Mouse (Mus musculus) hindbrain, embryonic 16.5 days (tissue): ENCODE data around the gene Ripor3. TPM values are rescaled to one million over a fixed set of nuclear protein-coding genes. Genes with fewer than 3 reads are reported as not detected.

Experiments used
- ATAC-seq: fragments of 200-750 bp; cut with Nextera tagmentation; 2 replicates; pipeline ENCODE4 v1.8.0; 2017; ENCODE audit warnings: moderate TSS enrichment, moderate library complexity
- H3K27ac ChIP-seq: fragments of 300-500 bp; sonication (generic); 2 replicates; pipeline ENCODE4 v1.5.1; 2014; ENCODE audit warnings: low read depth, mild to moderate bottlenecking, control low read depth, low read length, moderate library complexity
- H3K27me3 ChIP-seq: fragments of 300-500 bp; sonication (generic); replicated peaks from 2 replicates; pipeline ENCODE4 v1.6.1; 2014; ENCODE audit warnings: low read length; ENCODE audit not compliant: control insufficient read depth, insufficient read depth
- H3K36me3 ChIP-seq: fragments of 300-500 bp; sonication (generic); 2 replicates; pipeline ENCODE4 v1.6.1; 2014; ENCODE audit warnings: mild to moderate bottlenecking, low read length, moderate library complexity, mixed read lengths; ENCODE audit not compliant: control insufficient read depth, insufficient read depth
- H3K4me1 ChIP-seq: fragments of 300-500 bp; sonication (generic); 2 replicates; pipeline ENCODE4 v1.6.1; 2014; ENCODE audit warnings: low read depth, low read length; ENCODE audit not compliant: control insufficient read depth, insufficient read depth
- H3K4me2 ChIP-seq: fragments of 300-500 bp; sonication (generic); 2 replicates; pipeline ENCODE4 v1.6.1; 2014; ENCODE audit warnings: mild to moderate bottlenecking, low read length, control low read depth, moderate library complexity
- H3K4me3 ChIP-seq: fragments of 300-500 bp; sonication (generic); 2 replicates; pipeline ENCODE4 v1.5.1; 2014; ENCODE audit warnings: mild to moderate bottlenecking, low read length, control low read depth, moderate library complexity
- H3K9ac ChIP-seq: fragments of 300-500 bp; sonication (generic); 2 replicates; pipeline ENCODE4 v1.6.1; 2014; ENCODE audit warnings: low read depth, mild to moderate bottlenecking, control low read depth, low read length, moderate library complexity
- H3K9me3 ChIP-seq: fragments of 300-500 bp; sonication (generic); 2 replicates; pipeline ENCODE4 v1.6.1; 2014; ENCODE audit warnings: mild to moderate bottlenecking, low read length, moderate library complexity; ENCODE audit not compliant: control insufficient read depth
- WGBS: fragments of 180-500 bp; shearing (Covaris S2); extraction: QIAGEN DNeasy Blood & Tissue Kit; methylation state at CpG from one replicate; pipeline ENCODE4 v1.1.7; 2014; 5-methylcytosine and 5-hydroxymethylcytosine counted together
- polyA plus RNA-seq: library from polyadenylated mRNA; unstranded; fragments of >200 nt; fragmentation: Nextera tagmentation; extraction: Ambion mirVana; gene quantifications from 2 replicates; pipeline ENCODE4 v1.2.1, GENCODE M21; 2015

Gene Ripor3
- polyA plus RNA-seq, 1 experiment from 2014 or later, result 0.19 TPM

GRCm38 (mm10) chr2:168016951-168017391 is 6.6 kb upstream of the Ripor3 start:
- WGBS, result 8% methylated on average over 5 of the region's 5 CpGs
- no peak overlapping the region for H3K27ac ChIP-seq
- peak; percentile 29 for ATAC-seq
- no peaks in the 10 kb centered on the region for H3K36me3 ChIP-seq
- H3K27me3 ChIP-seq, result no peaks in the 10 kb centered on the region
- no peak overlapping the region for H3K4me2 ChIP-seq
- H3K4me3 ChIP-seq, result no peak overlapping the region
- no peak overlapping the region for H3K9ac ChIP-seq
- no peaks in the 10 kb centered on the region; the same call in none of the 2 replicates for H3K4me1 ChIP-seq
- H3K9me3 ChIP-seq, result no peaks in the 10 kb centered on the region

GRCm38 (mm10) chr2:168010893-168011292 is 475 bp upstream of the Ripor3 start:
- no peaks in the 10 kb centered on the region for H3K36me3 ChIP-seq
- WGBS, result 39% methylated on average over 11 of the region's 11 CpGs
- no peaks in the 10 kb centered on the region for H3K9me3 ChIP-seq
- peaks cover 4% of the 10 kb centered on the region; the same call in 1 of the 2 replicates for H3K4me1 ChIP-seq
- no peak overlapping the region for H3K4me2 ChIP-seq
- H3K27me3 ChIP-seq, result no peaks in the 10 kb centered on the region
- no peak overlapping the region for H3K27ac ChIP-seq
- no peak overlapping the region for H3K4me3 ChIP-seq
- H3K9ac ChIP-seq, result no peak overlapping the region
- ATAC-seq, result no peak

- peaks cover 4% of the 10 kb centered on the region; the same call in 1 of the 2 replicates for H3K4me1 ChIP-seq
- no peaks in the 10 kb centered on the region for H3K27me3 ChIP-seq
- no peaks in the 10 kb centered on the region for H3K36me3 ChIP-seq
- 50% methylated on average over 3 of the region's 3 CpGs for WGBS
- H3K9me3 ChIP-seq, result no peaks in the 10 kb centered on the region
- H3K4me2 ChIP-seq, result no peak overlapping the region
- H3K4me3 ChIP-seq, result no peak overlapping the region
- no peak overlapping the region for H3K27ac ChIP-seq
- no peak for ATAC-seq
- H3K9ac ChIP-seq, result no peak overlapping the region
Observed at GRCm38 (mm10) chr2:168008132-168008531, 2.3 kb downstream of the Ripor3 start.

GRCm38 (mm10) chr2:168006489-168006888 is 3.9 kb downstream of the Ripor3 start:
- H3K9me3 ChIP-seq, result no peaks in the 10 kb centered on the region
- no peak for ATAC-seq
- no peaks in the 10 kb centered on the region for H3K36me3 ChIP-seq
- 91% methylated on average over 6 of the region's 6 CpGs for WGBS
- H3K9ac ChIP-seq, result no peak overlapping the region
- peaks cover 4% of the 10 kb centered on the region; the same call in 1 of the 2 replicates for H3K4me1 ChIP-seq
- H3K4me2 ChIP-seq, result no peak overlapping the region
- H3K27ac ChIP-seq, result no peak overlapping the region
- H3K4me3 ChIP-seq, result no peak overlapping the region
- no peaks in the 10 kb centered on the region for H3K27me3 ChIP-seq

GRCm38 (mm10) chr2:168005616-168006015 is 4.8 kb downstream of the Ripor3 start:
- peaks cover 1% of the 10 kb centered on the region for H3K9me3 ChIP-seq
- H3K4me3 ChIP-seq, result no peak overlapping the region
- no peak overlapping the region for H3K27ac ChIP-seq
- no peak overlapping the region for H3K9ac ChIP-seq
- no peak overlapping the region for H3K4me2 ChIP-seq
- H3K36me3 ChIP-seq, result no peaks in the 10 kb centered on the region
- 69% methylated on average over 3 of the region's 3 CpGs for WGBS
- no peaks in the 10 kb centered on the region for H3K27me3 ChIP-seq
- no peak for ATAC-seq
- H3K4me1 ChIP-seq, result peaks cover 4% of the 10 kb centered on the region; the same call in 1 of the 2 replicates

GRCm38 (mm10) chr2:168005005-168005404 is 5.4 kb downstream of the Ripor3 start:
- no peak overlapping the region for H3K4me2 ChIP-seq
- H3K27ac ChIP-seq, result no peak overlapping the region
- no peak overlapping the region for H3K4me3 ChIP-seq
- H3K27me3 ChIP-seq, result no peaks in the 10 kb centered on the region
- H3K9ac ChIP-seq, result no peak overlapping the region
- no peaks in the 10 kb centered on the region for H3K4me1 ChIP-seq
- WGBS, result 89% methylated on average over 3 of the region's 3 CpGs
- H3K9me3 ChIP-seq, result peaks cover 6% of the 10 kb centered on the region
- H3K36me3 ChIP-seq, result no peaks in the 10 kb centered on the region
- no peak for ATAC-seq

GRCm38 (mm10) chr2:168004369-168004768 is 6.0 kb downstream of the Ripor3 start:
- WGBS, result 53% methylated on average over 2 of the region's 2 CpGs
- Histone ChIP-seq H3K9me3 (peaks cover 6% of the 10 kb centered on the region), H3K27me3 (no peaks in the 10 kb centered on the region), H3K27ac (no peak overlapping the region), H3K9ac (no peak overlapping the region), H3K4me1 (no peaks in the 10 kb centered on the region), H3K4me2 (no peak overlapping the region), H3K4me3 (no peak overlapping the region), H3K36me3 (no peaks in the 10 kb centered on the region)
- no peak for ATAC-seq

- no peak for ATAC-seq
Observed at GRCm38 (mm10) chr2:168003431-168003830, 7.0 kb downstream of the Ripor3 start.

GRCm38 (mm10) chr2:168002884-168003283 is 7.5 kb downstream of the Ripor3 start:
- WGBS, result 50% methylated on average over 2 of the region's 2 CpGs

More at GRCm38 (mm10) chr2:168003431-168003830, 7.0 kb downstream of the Ripor3 start:
- no peak overlapping the region for H3K4me2 ChIP-seq
- no peak overlapping the region for H3K9ac ChIP-seq
- peaks cover 6% of the 10 kb centered on the region for H3K9me3 ChIP-seq
- no peak overlapping the region for H3K27ac ChIP-seq
- H3K27me3 ChIP-seq, result no peaks in the 10 kb centered on the region
- H3K4me1 ChIP-seq, result no peaks in the 10 kb centered on the region
- 50% methylated on average over 11 of the region's 12 CpGs for WGBS
- no peaks in the 10 kb centered on the region for H3K36me3 ChIP-seq
- H3K4me3 ChIP-seq, result no peak overlapping the region

GRCm38 (mm10) chr2:168002188-168002587 is 8.2 kb downstream of the Ripor3 start:
- H3K9ac ChIP-seq, result no peak overlapping the region
- H3K9me3 ChIP-seq, result peaks cover 6% of the 10 kb centered on the region
- H3K4me1 ChIP-seq, result no peaks in the 10 kb centered on the region
- H3K27ac ChIP-seq, result no peak overlapping the region
- H3K36me3 ChIP-seq, result no peaks in the 10 kb centered on the region
- WGBS, result 55% methylated on average over 4 of the region's 4 CpGs
- no peak overlapping the region for H3K4me2 ChIP-seq
- no peaks in the 10 kb centered on the region for H3K27me3 ChIP-seq
- ATAC-seq, result no peak
- no peak overlapping the region for H3K4me3 ChIP-seq

More at GRCm38 (mm10) chr2:168002884-168003283, 7.5 kb downstream of the Ripor3 start:
- Histone ChIP-seq H3K4me1 (no peaks in the 10 kb centered on the region), H3K9me3 (peaks cover 6% of the 10 kb centered on the region), H3K4me3 (no peak overlapping the region), H3K9ac (no peak overlapping the region), H3K27ac (no peak overlapping the region), H3K27me3 (no peaks in the 10 kb centered on the region), H3K36me3 (no peaks in the 10 kb centered on the region), H3K4me2 (no peak overlapping the region)
- no peak for ATAC-seq
